ENCODE assay signal across 15 mouse cellular contexts in the genomic region with DNA sequence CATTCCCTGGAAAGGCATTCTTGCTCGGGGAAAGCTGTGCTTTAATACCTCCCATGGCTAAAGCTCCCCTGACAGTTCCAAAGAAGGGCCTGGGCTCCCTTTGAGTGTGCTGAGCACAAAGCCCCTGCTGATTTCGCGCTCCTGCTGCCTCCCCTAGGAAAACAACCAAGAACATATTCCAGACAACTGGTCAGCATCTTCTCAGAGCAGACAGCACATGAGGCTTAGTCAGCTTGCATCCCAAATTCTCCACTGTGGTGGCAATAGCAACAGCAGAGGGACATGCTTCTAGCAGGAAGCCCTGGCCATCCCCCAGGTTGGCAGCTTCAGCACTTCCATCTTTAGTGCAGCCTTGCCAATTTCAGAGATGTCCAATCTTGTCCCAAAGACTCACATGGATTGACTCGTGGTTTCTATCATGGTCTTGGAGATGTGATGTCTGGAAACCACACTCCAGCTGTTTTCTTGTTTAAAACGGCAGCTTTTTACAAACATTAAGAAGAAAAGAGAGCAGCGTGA.
DNase-seq lines count a peak whose midpoint lies in the region; TF ChIP-seq lines count a peak whose summit lies in the region.
"Had no signal": no experiment of that assay in that cellular context is flagged by ENCODE, and none has a peak within 500 bp of the region (broad histone marks: within the 10 kb centered on the region; RNA-seq: fewer than 3 reads in every experiment).

No protein-coding gene starts in this region.

- H3K9me3 ChIP-seq in embryonic facial prominence, embryonic 10.5 days: no peaks in the 10 kb centered on the region
- H3K9me3 ChIP-seq: limb, embryonic 12.5 days; neural tube, embryonic 13.5 days had no signal

- no peaks in the 10 kb centered on the region for H3K27me3 ChIP-seq in embryonic facial prominence, embryonic 10.5 days (replicated peaks; ENCODE audit: low read depth, poor library complexity, severe bottlenecking)
- H3K27me3 ChIP-seq in thymus, adult 2 months (ENCODE audit: control insufficient read depth, insufficient read depth, low read length): no peaks in the 10 kb centered on the region
- H3K27me3 ChIP-seq: limb, embryonic 12.5 days; megakaryocyte, embryonic 14.5 days; neural tube, embryonic 13.5 days had no signal

- H3K4me1 ChIP-seq in embryonic facial prominence, embryonic 10.5 days: peaks cover 20% of the 10 kb centered on the region; the same call in 1 of the 2 replicates
- H3K4me1 ChIP-seq in thymus, adult 2 months (replicated peaks; ENCODE audit: control insufficient read depth, insufficient read depth, low read length): no peaks in the 10 kb centered on the region
- H3K4me1 ChIP-seq: megakaryocyte, embryonic 14.5 days; neural tube, embryonic 13.5 days had no signal

- intact Hi-C loops in heart, postnatal 10 days (cut with DNase I): no loop called here

- peak; percentile 95 for DNase-seq in heart, adult 11 months
- no peak for DNase-seq in heart, postnatal 10 days
- peak; percentile 4 for DNase-seq in 3T3-L1 (ENCODE audit: low read depth, low spot score)
- no peak for DNase-seq in embryonic facial prominence, embryonic 10.5 days (ENCODE audit: low spot score)
- DNase-seq in right cerebral cortex, adult 18-20 months: peak; percentile 25
- DNase-seq in thymus, adult 2 months: no peak
- DNase-seq in embryo, embryonic 9.5 days (ENCODE audit: extremely low spot score): no peak
- DNase-seq: kidney, adult 9 months; retina, postnatal 1 day; thymus, postnatal 14 days had no signal

- peak overlapping the region; percentile 7; the same call in 1 of the 2 replicates for H3K27ac ChIP-seq in embryonic facial prominence, embryonic 10.5 days (replicated peaks)
- no peak overlapping the region for H3K27ac ChIP-seq in thymus, adult 2 months (ENCODE audit: control insufficient read depth, insufficient read depth, low read length)
- H3K27ac ChIP-seq: hindbrain, postnatal 0 days; limb, embryonic 12.5 days; neural tube, embryonic 13.5 days had no signal

- WGBS in embryonic facial prominence, embryonic 10.5 days: 60% methylated on average over 6 of the region's 6 CpGs
- WGBS in thymus, adult 2 months: 71% methylated on average over 6 of the region's 6 CpGs

- no peaks in the 10 kb centered on the region for H3K36me3 ChIP-seq in embryonic facial prominence, embryonic 10.5 days (replicated peaks)
- no peaks in the 10 kb centered on the region for H3K36me3 ChIP-seq in thymus, adult 2 months (ENCODE audit: control insufficient read depth, insufficient read depth, low read length)
- H3K36me3 ChIP-seq: limb, embryonic 12.5 days; neural tube, embryonic 13.5 days had no signal

- TF ChIP-seq CTCF in thymus, adult 2 months (IDR thresholded peaks at IDR 0.05; ENCODE audit: borderline replicate concordance, control insufficient read depth, extremely low read depth, insufficient read depth, low read length, poor library complexity): no peak

- no peak overlapping the region for H3K4me3 ChIP-seq in embryonic facial prominence, embryonic 10.5 days
- no peak overlapping the region for H3K4me3 ChIP-seq in thymus, adult 2 months (ENCODE audit: control insufficient read depth, insufficient read depth, low read length)
- H3K4me3 ChIP-seq: erythroblast, embryonic 14.5 days; limb, embryonic 12.5 days; megakaryocyte, embryonic 14.5 days; neural tube, embryonic 13.5 days had no signal

- no peak for TF ChIP-seq POLR2A in thymus, adult 2 months (IDR thresholded peaks at IDR 0.05; ENCODE audit: control insufficient read depth, extremely low read depth, insufficient read depth, low read length, poor library complexity)

Comparison
In these comparisons a context has a peak if more than half of its experiments do, and no peak if none do; other contexts are left out.
1. DNase-seq: peak in heart, adult 11 months (single experiment), 3T3-L1 (single experiment) and right cerebral cortex, adult 18-20 months (single experiment); none in heart, postnatal 10 days (0 of 2), embryonic facial prominence, embryonic 10.5 days (single experiment), thymus, adult 2 months (single experiment) and embryo, embryonic 9.5 days (single experiment).